Mouse (Mus musculus) brown adipose tissue, adult 24 weeks (tissue): Measurements from ENCODE around the gene Prkcd. TPM values are rescaled to one million over a fixed set of nuclear protein-coding genes. Genes with fewer than 3 reads are reported as not detected.
"Not testable (repeated sequence)": the region's sequence is repeated elsewhere in the genome, so short reads cannot be mapped to it uniquely, and the experiment has no call there.

Experiments
- H3K27ac ChIP-seq: fragments of 200-500 bp; replicated peaks from 2 replicates; pipeline ENCODE4 v1.5.1; 2012; ENCODE audit warnings: low read depth, mild to moderate bottlenecking, low read length
- H3K4me1 ChIP-seq: fragments of 200-500 bp; 2 replicates; pipeline ENCODE4 v1.6.1; 2012; ENCODE audit warnings: low read length, mixed read lengths; ENCODE audit not compliant: control insufficient read depth, insufficient read depth, insufficient read length
- H3K4me3 ChIP-seq: fragments of 200-500 bp; 2 replicates; pipeline ENCODE4 v1.5.1; 2012; ENCODE audit warnings: low read depth, mild to moderate bottlenecking, low read length, moderate library complexity; ENCODE audit not compliant: insufficient read depth
- polyA plus RNA-seq: library from polyadenylated mRNA; stranded (reverse); fragments of >200 nt; gene quantifications from 2 replicates; pipeline ENCODE4 v1.2.4, GENCODE M21; 2012; ENCODE audit not compliant: missing spikeins, insufficient read depth, insufficient read length

Gene Prkcd
- polyA plus RNA-seq, 1 experiment = 8.4 TPM

- Histone ChIP-seq H3K27ac (peak overlapping the region; percentile 40; the same call in 1 of the 2 replicates), H3K4me1 (no peaks in the 10 kb centered on the region; the same call in 1 of the 2 replicates), H3K4me3 (no peak overlapping the region)
Measured at GRCm38 (mm10) chr14:30579180-30579579, 46.8 kb downstream of the Prkcd start.

- H3K27ac ChIP-seq = 0 out of 2 replicates have a peak overlapping the region, but pooled peaks have one; percentile 4
- not testable (repeated sequence) for H3K4me1 ChIP-seq, H3K4me3 ChIP-seq
Measured at GRCm38 (mm10) chr14:30577303-30578062, 48.5 kb downstream of the Prkcd start.

DNA sequence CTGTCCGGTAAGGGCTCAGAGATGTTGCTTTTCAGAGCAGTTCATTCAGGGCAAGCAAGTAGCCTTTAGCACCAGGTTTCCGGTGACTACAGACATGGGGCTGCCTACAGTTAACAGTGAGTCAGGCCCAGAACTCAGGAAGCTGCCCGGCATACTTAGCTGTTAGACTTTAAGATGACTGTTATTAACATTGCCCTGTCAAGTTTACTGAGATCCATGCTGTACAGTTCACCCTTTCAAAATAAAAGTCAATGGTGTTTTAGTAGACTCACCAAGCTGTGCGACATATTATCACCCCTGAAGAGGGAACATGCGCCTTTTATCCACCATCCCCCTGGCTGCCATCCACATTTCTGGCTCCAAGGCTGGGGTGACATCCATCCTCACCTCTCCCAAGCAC is 49.8 kb downstream of the Prkcd start:
- Histone ChIP-seq H3K27ac (no peak overlapping the region), H3K4me3 (no peak overlapping the region), H3K4me1 (no peaks in the 10 kb centered on the region; the same call in 1 of the 2 replicates)

DNA sequence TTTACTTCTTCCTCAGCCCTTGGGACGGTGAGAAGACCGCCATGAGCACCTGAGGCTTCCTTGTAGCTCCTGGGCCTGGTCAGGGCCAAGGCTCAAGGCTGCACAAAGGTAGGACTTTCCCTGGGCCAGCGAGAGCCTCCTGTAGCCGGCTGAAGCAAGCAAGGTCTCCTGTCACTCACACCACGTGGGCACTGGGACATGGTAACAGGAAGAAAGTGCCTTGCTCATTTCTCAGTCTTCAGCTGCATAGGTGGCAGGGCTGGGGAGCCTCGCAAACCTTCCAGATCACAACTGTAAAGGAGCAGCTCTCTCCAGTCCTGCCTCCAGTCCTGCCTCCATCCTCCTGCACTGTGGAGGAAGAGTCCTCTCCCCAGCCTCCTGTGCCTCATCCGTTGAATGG is 50.2 kb downstream of the Prkcd start:
- H3K4me3 ChIP-seq = no peak overlapping the region
- H3K27ac ChIP-seq = no peak overlapping the region
- H3K4me1 ChIP-seq = no peaks in the 10 kb centered on the region; the same call in 1 of the 2 replicates

DNA sequence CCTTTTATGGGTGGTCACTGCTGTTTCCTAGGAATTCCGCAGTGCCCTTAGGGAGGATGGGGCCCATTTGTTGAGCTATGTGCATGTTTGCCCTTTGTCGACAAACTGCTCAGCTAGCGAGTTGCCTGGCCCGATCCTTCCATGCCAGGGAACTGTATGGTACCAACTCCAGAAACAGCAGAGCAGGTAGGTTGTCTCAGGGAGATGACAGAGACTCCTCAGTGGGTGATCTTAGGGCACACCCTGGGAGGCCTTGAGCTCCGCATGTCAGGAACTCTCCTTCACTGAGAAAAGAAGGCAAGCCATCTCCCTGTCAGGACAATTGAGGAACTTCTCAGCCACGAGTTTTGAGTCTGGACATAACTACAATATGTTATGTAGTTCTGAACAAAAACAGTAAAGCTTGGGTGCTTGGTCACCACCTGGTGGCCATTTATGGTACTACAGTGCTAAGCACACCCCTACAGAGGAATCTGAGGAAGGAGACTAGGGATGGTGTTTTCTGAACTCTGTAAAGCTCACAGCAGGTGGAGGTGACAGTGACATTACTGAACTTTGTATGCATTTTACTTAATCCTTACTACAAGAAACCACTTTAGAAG is 51.9 kb downstream of the Prkcd start:
- H3K27ac ChIP-seq = no peak overlapping the region
- no peaks in the 10 kb centered on the region; the same call in 1 of the 2 replicates for H3K4me1 ChIP-seq

DNA sequence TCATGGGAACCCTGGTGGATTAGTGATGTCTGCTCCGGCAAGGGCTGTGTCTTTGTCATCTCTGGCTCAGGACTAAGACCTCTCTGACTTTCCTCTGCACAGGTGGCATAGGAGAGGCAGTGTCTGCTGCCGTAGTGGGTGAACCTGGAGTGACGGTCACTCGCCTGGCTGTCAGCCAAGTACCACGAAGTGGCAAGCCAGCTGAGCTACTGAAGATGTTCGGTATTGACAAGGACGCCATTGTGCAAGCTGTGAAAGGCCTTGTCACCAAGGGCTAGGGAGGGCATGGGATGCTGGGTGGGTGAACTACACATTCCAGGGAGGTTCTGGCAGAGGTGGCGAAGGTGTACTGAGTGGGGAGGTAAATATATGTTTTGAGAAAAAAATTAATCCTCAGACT is 52.8 kb downstream of the Prkcd start:
- Histone ChIP-seq H3K4me1 (no peaks in the 10 kb centered on the region), H3K4me3 (no peak overlapping the region), H3K27ac (no peak overlapping the region)

More for the DNA sequence above, 51.9 kb downstream of the Prkcd start:
- no peak overlapping the region for H3K4me3 ChIP-seq

DNA sequence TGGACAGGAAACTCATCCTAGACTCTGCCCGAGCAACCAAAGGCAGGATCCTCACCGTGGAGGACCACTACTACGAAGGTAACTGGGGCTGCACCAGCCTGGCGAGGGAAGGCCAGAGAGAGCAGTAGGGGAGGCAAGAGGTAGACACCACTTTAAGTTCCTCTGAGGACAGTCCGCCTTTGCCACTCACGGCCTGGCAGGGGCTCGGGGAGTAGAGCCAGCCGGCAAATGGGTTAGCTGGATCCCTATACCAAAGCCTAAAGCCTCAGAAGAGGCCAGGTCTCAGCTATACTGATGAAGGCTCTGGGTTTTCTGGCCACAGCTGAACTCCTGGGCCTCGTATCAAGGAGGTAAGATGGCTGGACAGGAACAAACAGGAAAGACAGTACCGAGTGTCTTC is 53.8 kb downstream of the Prkcd start:
- H3K27ac ChIP-seq = no peak overlapping the region
- H3K4me1 ChIP-seq = no peaks in the 10 kb centered on the region
- no peak overlapping the region for H3K4me3 ChIP-seq

GRCm38 (mm10) chr14:30570303-30570702 is 55.7 kb downstream of the Prkcd start:
- no peaks in the 10 kb centered on the region for H3K4me1 ChIP-seq
- no peak overlapping the region for H3K27ac ChIP-seq
- no peak overlapping the region for H3K4me3 ChIP-seq

DNA sequence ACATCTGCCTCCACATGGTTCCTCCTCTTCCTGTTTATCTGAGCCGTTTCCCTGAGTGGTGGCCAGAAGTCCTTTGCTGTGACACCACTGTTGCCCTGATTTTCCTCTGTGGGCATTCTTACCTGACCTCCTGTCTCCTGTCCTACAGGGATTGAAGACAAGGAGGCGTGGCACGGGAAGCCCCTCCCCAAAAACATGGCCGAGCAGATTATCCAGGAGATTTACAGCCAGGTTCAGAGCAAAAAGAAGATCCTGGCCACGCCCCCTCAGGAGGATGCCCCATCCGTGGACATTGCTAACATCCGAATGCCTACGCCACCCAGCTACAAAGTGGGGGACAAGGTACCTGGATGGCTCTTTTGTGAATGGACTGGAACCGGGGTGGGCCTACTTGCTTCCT is 58.0 kb downstream of the Prkcd start:
- no peak overlapping the region for H3K27ac ChIP-seq
- no peak overlapping the region for H3K4me3 ChIP-seq
- H3K4me1 ChIP-seq = no peaks in the 10 kb centered on the region

DNA sequence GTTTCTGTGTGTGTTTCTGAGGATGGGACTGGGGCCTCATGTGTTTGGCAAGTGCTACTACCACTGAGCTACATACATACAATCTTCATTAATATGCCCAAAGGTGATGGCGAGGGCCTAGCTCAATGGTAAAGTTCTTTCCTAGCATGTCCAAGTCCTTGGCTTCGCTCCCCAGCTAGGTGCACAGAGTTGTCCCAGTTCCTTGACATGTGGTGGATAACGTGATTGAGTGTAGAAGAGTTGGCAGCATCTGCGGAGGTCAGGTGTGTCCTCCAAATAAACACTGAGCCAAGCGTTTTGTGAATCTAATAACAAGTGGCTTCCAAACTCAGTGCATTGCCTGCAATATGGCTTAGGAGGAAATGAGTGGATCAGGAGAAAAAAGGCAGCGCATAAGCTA is 59.7 kb downstream of the Prkcd start:
- H3K4me1 ChIP-seq = no peaks in the 10 kb centered on the region
- H3K27ac ChIP-seq = no peak overlapping the region
- H3K4me3 ChIP-seq = no peak overlapping the region

GRCm38 (mm10) chr14:30564451-30564850 is 61.6 kb downstream of the Prkcd start:
- Histone ChIP-seq H3K4me3 (no peak overlapping the region), H3K4me1 (no peaks in the 10 kb centered on the region), H3K27ac (peak overlapping the region; percentile 38; the same call in 1 of the 2 replicates)

DNA sequence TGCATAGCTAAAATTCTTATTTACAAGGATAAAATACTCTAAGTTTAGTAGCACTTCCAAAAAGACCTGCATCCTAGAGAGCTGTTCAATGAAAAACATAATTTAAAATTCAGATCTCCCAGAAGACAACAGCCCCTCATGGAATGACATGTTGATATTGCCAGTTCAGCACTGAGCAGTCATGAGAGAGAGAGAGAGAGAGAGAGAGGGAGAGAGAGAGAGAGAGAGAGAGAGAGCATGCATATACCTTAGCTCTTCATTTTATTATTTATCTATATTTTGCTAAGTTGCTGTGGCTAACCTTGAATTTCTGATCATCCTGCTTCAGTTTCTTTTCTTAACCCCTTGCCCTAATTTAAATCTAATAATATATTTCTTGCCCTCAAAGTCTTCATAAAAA is 63.7 kb downstream of the Prkcd start:
- H3K4me3 ChIP-seq = no peak overlapping the region
- H3K4me1 ChIP-seq = peaks cover 5% of the 10 kb centered on the region
- H3K27ac ChIP-seq = no peak overlapping the region

DNA sequence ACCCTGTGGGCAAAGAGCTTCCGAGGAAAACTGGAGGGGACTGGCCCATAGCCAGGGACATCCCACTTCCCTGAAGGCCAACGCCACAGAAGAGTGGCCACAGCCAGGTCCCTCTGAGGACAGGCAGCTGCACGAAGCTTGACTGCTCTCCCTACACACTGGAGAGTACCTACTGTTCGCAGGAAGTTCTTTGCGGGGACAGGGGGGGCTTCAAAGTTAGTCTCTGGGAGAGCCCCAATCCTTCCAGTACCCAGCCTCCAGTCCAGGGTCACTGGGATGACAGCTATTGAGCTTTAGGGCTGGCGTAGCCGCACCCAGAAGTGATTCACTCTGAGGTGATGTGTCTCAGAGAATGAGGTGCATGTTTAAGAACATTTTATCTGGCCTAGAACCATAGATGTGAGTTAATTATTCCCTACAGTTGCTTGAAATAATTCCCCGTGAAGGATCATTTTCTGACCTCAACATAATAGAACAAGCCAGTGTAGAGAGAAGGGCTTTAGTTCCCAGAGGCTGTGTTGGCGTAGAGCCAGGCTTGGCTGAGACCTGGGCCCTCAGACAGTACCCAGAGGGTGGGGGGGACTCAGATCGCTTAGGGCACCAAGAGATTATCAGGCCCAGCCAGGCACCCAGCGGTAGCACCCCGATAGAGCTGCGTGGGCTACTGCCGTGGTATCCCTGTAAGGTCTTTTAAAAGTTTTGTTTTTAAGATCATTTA is 64.4 kb downstream of the Prkcd start:
- H3K4me1 ChIP-seq = peaks cover 7% of the 10 kb centered on the region
- H3K27ac ChIP-seq = no peak overlapping the region
- no peak overlapping the region for H3K4me3 ChIP-seq

GRCm38 (mm10) chr14:30560803-30561389 is 65.1 kb downstream of the Prkcd start:
- Histone ChIP-seq H3K27ac (no peak overlapping the region), H3K4me3 (no peak overlapping the region), H3K4me1 (peaks cover 10% of the 10 kb centered on the region)

DNA sequence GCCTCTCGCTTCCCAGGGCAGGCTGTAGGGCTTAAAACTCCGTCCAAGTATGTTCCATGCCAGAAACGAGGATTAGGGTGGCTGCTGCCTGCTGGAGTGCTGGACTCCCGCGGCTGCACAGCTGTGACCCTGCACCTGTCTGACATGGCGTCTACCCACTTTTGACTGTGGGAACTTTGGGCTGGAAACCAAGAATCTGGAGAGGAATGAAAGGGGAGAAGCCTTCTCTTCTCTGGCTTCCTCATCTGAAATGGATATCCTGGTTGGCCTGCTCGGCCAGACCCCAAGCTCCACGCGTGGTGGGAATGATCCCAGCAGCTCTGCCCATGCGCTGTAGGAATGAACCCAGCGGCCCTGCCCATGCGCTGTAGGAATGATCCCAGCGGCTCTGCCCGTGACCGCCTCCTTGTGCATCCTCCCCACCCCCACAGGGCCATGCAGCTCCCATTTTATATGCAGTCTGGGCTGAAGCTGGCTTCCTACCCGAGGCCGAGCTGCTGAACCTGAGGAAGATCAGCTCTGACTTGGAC is 66.6 kb downstream of the Prkcd start:
- Histone ChIP-seq H3K27ac (no peak overlapping the region), H3K4me3 (no peak overlapping the region), H3K4me1 (peaks cover 11% of the 10 kb centered on the region)
